Mouse (Mus musculus) small intestine, adult 2 months (tissue): Measurements from ENCODE around the gene Myo18a. TPM values are rescaled to one million over a fixed set of nuclear protein-coding genes. Genes with fewer than 3 reads are reported as not detected.

Experiments used
- H3K27ac ChIP-seq: fragments of 200-500 bp; 2 replicates; pipeline ENCODE4 v1.5.1; 2012; ENCODE audit warnings: low read depth, low read length, control low read depth, inconsistent platforms; ENCODE audit not compliant: insufficient read depth
- H3K27me3 ChIP-seq: fragments of 200-500 bp; 2 replicates; pipeline ENCODE4 v1.6.1; 2012; ENCODE audit warnings: mild to moderate bottlenecking, moderate library complexity, low read length, inconsistent platforms; ENCODE audit not compliant: control insufficient read depth, insufficient read depth
- H3K36me3 ChIP-seq: fragments of 200-500 bp; 2 replicates; pipeline ENCODE4 v1.6.1; 2012; ENCODE audit warnings: mild to moderate bottlenecking, low read length, control low read depth, inconsistent platforms; ENCODE audit not compliant: control insufficient read depth, insufficient read depth
- H3K4me1 ChIP-seq: fragments of 200-500 bp; 2 replicates; pipeline ENCODE4 v1.6.1; 2012; ENCODE audit warnings: low read length, inconsistent platforms, mixed read lengths; ENCODE audit not compliant: control insufficient read depth, insufficient read depth, insufficient read length
- H3K4me3 ChIP-seq: fragments of 200-500 bp; 2 replicates; pipeline ENCODE4 v1.5.1; 2012; ENCODE audit warnings: low read depth, mild to moderate bottlenecking, control low read depth, inconsistent platforms, low read length, moderate library complexity
- CTCF ChIP-seq: fragments of 200-500 bp; IDR thresholded peaks from 2 replicates; pipeline ENCODE4 v1.5.1; 2012; ENCODE audit warnings: low read depth, mild to moderate bottlenecking, control low read depth, inconsistent platforms, low read length, moderate library complexity, mixed read lengths; ENCODE audit not compliant: insufficient replicate concordance, insufficient read length; ENCODE audit errors: extremely low read depth
- POLR2A ChIP-seq: fragments of 200-500 bp; IDR thresholded peaks from 2 replicates; pipeline ENCODE4 v1.6.1; 2012; ENCODE audit warnings: low read depth, mild to moderate bottlenecking, control low read depth, inconsistent platforms, low read length, moderate library complexity
- WGBS: fragments of 180-500 bp; shearing (Covaris S2); methylation state at CpG from one replicate; pipeline ENCODE4 v1.1.7; 2018; 5-methylcytosine and 5-hydroxymethylcytosine counted together
- polyA plus RNA-seq: library from polyadenylated mRNA; depleted of rRNA; stranded (reverse); fragments of >200 nt; gene quantifications from 2 replicates; pipeline ENCODE4 v1.2.3, GENCODE M21; 2012

The Myo18a gene
- polyA plus RNA-seq, 1 experiment, result 149 TPM

DNA sequence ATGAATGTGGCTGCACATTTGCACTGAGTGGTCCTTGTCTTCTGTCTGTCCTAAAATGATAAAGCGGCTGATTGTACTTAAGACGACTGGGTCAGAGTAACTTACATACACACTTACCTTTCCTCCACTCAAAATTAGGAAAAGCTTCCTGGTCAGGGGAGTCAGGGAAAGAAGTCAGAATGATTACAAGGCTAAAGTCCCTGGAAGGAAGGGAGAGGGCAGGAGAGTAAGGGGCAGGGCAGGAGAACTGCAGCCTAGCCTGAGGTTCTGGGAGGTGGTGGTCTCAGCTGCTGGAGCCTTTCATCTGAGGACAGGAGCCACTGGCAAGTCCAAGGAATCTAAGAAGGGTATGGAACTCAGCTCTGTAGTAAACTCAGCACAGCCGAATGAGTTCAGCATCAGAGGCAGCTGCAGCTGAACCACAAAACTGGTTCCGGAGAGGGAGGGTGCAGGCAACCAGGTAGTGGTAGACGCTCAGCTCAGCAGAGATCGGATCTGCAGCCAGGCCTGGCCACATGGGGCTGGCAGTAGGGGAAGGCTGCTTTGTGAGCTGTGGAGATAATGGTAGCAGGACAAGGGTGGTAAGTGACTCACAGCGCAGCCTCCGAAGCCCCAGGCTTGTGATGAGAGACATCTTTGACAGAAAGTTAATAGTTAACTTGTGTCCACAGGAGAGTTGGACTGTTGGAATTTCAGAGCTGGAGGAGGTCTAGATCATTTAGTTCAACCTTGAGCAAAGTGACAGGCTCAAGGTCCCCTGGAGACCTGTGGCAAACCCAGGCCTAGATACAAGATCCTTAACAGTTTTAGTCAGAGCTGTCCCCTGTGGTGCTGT is 9.1 kb downstream of the Myo18a start:
- Histone ChIP-seq H3K36me3 (peaks cover under 1% of the 10 kb centered on the region), H3K27me3 (no peaks in the 10 kb centered on the region), H3K4me1 (peaks cover 24% of the 10 kb centered on the region), H3K27ac (peak overlapping the region; percentile 99), H3K4me3 (peak overlapping the region; percentile 2; the same call in 1 of the 2 replicates)
- TF ChIP-seq POLR2A (0 out of 2 replicates have a peak, but pooled peaks have one; percentile 1), CTCF (no peak)
- WGBS, result 26% methylated on average over 8 of the region's 8 CpGs

DNA sequence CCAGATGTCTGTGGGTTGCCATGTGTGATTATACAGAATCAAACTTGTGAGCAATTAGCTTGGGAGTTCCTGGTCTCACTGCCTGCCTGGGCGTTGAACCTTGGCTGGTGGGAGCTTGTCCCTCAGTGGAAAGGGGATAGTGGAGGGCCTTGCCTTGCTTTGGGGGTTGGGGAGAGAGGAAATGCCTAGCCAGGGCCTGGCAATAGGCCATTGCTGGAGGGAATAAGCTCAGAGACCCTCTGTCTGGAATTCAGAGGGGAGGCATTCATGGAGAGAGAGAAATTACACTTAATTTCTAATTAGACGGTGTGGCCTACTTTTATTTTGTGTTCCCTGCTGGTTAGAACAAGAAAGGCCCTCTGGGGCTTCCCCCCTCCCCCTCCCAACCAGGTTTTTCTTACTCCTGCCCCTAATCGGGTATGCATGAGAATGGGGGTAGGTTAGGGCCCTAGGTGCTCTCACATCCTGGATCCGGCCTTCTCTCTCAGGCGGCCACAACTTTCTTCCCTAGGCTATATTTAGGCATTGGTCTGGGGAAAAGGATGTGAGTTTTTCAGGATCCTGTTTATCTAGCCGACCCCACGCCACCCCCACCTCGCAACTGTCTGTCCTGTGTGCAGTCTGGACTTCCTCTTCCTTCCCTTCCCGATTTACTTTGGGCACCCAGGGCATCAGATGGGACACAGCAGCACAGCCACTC is 12.8 kb downstream of the Myo18a start:
- no peak overlapping the region for H3K4me3 ChIP-seq
- H3K27me3 ChIP-seq, result no peaks in the 10 kb centered on the region
- 75% methylated on average over 9 of the region's 9 CpGs for WGBS
- peaks cover 16% of the 10 kb centered on the region for H3K36me3 ChIP-seq
- peaks cover 21% of the 10 kb centered on the region for H3K4me1 ChIP-seq
- no peak overlapping the region for H3K27ac ChIP-seq
- TF ChIP-seq POLR2A (no peak), CTCF (no peak)

DNA sequence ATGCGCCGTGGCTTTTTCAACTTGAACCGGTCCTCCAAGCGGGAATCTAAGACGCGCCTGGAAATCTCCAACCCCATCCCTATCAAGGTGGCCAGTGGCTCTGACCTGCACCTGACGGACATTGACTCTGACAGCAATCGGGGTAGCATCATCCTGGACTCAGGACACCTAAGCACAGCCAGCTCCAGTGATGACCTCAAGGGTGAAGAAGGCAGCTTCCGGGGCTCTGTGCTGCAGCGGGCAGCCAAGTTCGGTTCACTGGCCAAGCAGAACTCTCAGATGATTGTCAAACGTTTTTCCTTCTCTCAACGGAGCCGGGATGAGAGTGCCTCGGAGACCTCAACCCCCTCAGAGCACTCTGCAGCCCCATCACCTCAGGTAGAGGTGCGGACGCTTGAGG is 14.4 kb downstream of the Myo18a start:
- Histone ChIP-seq H3K36me3 (peaks cover 22% of the 10 kb centered on the region), H3K27ac (no peak overlapping the region), H3K4me1 (peaks cover 27% of the 10 kb centered on the region), H3K27me3 (no peaks in the 10 kb centered on the region), H3K4me3 (no peak overlapping the region)
- TF ChIP-seq POLR2A, result no peak
- no peak for TF ChIP-seq CTCF
- WGBS, result 93% methylated on average over 17 of the region's 17 CpGs

DNA sequence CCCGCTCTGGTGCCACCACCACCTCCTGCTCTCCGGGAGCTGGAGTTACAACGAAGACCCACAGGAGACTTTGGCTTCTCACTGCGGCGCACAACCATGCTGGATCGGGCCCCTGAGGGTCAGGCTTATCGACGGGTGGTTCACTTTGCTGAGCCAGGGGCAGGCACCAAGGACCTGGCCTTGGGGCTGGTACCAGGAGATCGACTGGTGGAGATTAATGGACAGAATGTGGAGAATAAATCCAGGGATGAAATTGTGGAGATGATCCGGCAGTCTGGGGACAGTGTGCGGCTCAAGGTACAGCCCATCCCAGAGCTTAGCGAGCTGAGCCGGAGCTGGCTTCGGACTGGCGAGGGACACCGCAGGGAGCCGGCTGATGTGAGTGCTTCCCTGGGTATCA is 14.9 kb downstream of the Myo18a start:
- TF ChIP-seq CTCF (no peak), POLR2A (no peak)

DNA sequence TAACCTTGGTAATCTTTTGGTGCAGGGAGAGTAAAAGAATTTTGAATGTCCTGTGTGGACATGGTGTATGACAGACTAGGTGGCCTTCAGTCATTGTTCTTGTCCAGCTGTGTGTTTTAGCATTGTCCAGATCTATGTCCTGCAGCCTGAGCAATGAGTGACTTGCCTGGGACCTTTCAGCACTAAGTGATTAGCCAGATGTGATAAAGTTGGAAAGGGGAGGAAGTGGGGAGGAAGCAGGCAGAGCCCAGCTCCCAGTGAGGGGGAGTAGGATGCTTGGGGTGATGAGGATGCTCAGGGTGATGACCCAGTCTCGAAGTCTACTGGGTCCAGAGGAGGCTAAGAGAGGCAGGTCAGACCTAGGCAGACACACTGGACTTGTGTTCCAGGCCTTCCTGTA is 16.2 kb downstream of the Myo18a start:
- H3K27ac ChIP-seq, result no peak overlapping the region
- H3K4me3 ChIP-seq, result no peak overlapping the region
- H3K27me3 ChIP-seq, result no peaks in the 10 kb centered on the region
- no peak for TF ChIP-seq CTCF
- TF ChIP-seq POLR2A, result no peak
- 64% methylated on average over 1 of the region's 1 CpGs for WGBS
- peaks cover 32% of the 10 kb centered on the region for H3K4me1 ChIP-seq
- peaks cover 22% of the 10 kb centered on the region for H3K36me3 ChIP-seq

More for the DNA sequence above, 14.9 kb downstream of the Myo18a start:
- Histone ChIP-seq H3K27me3 (no peaks in the 10 kb centered on the region), H3K4me3 (no peak overlapping the region), H3K36me3 (peaks cover 22% of the 10 kb centered on the region), H3K27ac (no peak overlapping the region), H3K4me1 (peaks cover 25% of the 10 kb centered on the region; the same call in 1 of the 2 replicates)
- WGBS, result 95% methylated on average over 17 of the region's 17 CpGs

DNA sequence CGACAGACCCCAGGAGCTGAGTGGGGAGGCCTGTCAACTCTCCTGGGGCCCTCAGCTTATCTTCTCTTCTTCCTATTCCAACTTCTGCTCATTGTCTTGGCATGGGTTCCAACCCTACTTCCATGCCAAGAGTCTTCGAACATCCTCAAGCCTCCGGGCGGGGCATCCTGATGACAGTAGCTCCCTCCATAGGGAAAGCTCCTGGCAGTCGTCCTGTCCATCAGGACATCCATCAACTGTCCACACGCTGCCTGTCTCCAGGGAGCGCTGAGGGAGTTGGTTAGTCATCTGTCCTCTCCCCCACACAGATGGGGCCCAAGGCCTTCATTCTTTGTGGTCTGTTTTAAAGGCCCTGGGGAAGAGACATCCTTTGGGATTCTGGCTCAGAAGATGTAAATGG is 18.0 kb downstream of the Myo18a start:
- H3K36me3 ChIP-seq, result peaks cover 22% of the 10 kb centered on the region
- no peak overlapping the region for H3K27ac ChIP-seq
- no peaks in the 10 kb centered on the region for H3K27me3 ChIP-seq
- no peak overlapping the region for H3K4me3 ChIP-seq
- TF ChIP-seq POLR2A, result no peak
- TF ChIP-seq CTCF, result no peak
- WGBS, result 67% methylated on average over 7 of the region's 7 CpGs
- H3K4me1 ChIP-seq, result peaks cover 45% of the 10 kb centered on the region
